Mouse (Mus musculus) inflammation-experienced regulatory T-cells, adult 6 months (primary cell): ENCODE results near the gene A630089N07Rik. TPM values are rescaled to one million over a fixed set of nuclear protein-coding genes. Genes with fewer than 3 reads are reported as not detected.
"Not testable (repeated sequence)": the region's sequence is repeated elsewhere in the genome, so short reads cannot be mapped to it uniquely, and the experiment has no call there.

Source experiments
- ATAC-seq: one replicate; pipeline ENCODE4 v1.8.0; 2017
- polyA plus RNA-seq, 3 experiments: library from polyadenylated mRNA; unstranded; fragments of 100-300 nt; shearing (Covaris generic); gene quantifications; one replicate each; pipeline ENCODE4 v1.2.1; 2017

The A630089N07Rik gene
- 10 to 100 TPM; 13.4 to 18.9 (median 15.8) TPM for polyA plus RNA-seq

- ATAC-seq = peak; percentile 96
Measured at GRCm38 (mm10) chr16:98081889-98082818, at the start of gene A630089N07Rik. Gene A630089N07Rik (minus strand): TSS chr16:98082450.

DNA sequence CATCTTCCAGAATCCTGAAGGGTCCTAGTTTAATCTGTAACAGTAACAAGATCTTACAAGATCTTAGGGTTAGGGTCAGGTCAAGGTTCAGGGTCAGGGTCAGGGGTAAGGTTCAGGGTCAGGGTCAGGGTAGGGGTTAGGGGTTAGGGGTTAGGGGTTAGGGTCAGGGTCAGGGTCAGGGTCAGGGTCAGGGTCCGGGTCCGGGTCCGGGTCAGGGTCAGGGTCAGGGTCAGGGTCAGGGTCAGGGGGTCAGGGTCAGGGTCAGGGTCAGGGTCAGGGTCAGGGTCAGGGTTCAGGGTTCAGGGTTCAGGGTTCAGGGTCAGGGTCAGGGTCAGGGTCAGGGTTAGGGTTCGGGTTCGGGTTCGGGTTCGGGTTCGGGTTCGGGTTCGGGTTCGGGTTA, 24.9 kb upstream of the A630089N07Rik start:
- peak; percentile 41 for ATAC-seq

- ATAC-seq = not testable (repeated sequence)
Measured at GRCm38 (mm10) chr16:98081550-98081888, 731 bp downstream of the A630089N07Rik start.

DNA sequence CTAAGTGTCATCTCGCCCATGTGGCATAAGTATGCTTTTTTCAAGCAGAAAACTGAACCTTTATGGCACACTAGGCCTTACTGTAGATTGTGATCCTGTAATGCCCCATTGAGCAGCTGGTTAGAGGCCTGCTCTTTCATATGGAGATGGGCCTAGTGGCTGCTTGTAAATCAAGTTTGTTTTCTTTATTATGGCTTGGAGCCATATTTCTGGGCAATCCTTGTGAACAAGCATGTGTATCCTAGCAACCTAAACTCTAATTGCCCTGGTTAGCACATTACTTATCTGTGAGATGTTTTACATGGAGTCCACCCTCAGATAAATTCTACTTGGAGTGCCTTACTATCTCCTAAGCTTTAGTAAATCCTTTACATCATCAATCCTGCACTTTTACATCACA, 1.1 kb downstream of the A630089N07Rik start:
- not testable (repeated sequence) for ATAC-seq

DNA sequence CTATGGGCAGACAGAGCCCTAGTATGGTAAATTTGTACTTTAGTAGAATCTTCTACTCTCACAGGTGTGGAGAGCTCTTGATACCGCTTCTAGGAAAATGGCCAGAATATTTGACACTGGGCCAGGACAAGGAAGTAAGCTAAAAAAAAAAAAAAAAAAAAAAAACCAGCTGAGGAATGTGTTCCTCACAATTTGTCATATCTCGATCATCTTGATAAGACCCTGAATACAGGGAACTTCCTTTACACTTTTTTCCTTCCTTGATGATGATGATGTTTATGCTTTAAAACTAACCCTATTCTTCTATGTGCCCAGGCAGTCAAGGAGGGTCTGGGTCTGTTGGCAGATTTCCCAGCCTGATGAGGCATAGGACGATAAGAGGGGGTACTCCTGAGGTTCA, 2.9 kb downstream of the A630089N07Rik start:
- ATAC-seq = not testable (repeated sequence)

DNA sequence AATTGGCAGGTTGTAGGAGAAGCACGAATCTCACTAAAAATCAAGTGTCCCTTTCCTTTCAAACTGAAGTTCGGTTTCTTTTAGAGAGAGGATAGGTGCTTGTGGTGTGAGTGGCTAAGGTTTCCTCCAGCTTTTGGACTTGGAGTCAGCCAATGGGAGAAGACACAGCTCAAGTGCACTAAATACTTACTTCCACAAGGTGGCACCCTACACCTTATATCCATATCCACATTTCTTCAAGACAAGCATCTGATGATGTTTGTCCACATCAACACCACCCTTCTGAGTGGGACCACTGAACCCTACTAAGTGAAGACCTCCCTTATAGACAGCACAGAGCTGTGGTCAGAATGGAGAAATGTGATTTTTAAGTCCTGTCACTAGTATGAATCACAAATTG, 40.6 kb downstream of the A630089N07Rik start:
- peak; percentile 92 for ATAC-seq

DNA sequence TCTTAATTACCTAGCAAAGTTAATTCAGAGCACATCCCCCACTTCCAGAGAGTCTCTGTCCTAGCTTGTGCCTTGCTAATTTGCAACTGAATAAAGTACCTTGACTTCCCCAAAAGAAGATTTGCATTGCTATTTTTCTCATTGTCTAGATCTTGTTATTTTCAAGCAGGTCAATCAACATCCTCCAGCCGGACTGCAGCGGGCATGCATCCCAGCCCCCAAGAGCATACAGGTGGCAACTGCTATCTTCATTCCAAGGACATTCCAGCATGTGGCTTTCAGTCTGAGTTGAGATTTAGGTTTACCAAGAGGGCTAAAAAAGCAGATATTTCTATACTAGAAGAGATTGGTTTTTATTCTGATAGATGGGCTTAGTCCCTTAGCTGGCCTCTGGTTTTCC, 47.3 kb downstream of the A630089N07Rik start:
- not testable (repeated sequence) for ATAC-seq

- ATAC-seq = not testable (repeated sequence)
Measured at GRCm38 (mm10) chr16:98026186-98026585, 56.1 kb downstream of the A630089N07Rik start.

GRCm38 (mm10) chr16:98022657-98023345, 59.4 kb downstream of the A630089N07Rik start:
- ATAC-seq = peak; percentile 52

DNA sequence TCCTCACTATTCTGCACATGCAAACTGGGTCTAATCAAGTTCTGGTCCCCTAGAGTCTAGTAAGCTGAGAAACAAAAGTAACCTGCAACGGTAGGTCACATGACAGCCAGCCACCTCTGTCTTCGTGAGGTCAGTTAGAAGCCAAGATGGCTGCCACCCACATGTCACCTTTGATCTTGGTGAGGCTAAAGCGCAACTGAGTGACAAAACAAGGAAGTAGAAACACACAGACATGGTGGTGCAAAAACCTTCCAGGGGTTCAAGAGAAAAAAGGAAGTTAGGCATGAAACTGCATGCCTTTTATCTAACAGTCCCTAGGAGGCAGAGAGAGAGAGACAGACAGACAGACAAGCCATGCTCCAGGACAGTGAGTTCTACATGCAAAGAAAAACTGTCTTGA, 60.2 kb downstream of the A630089N07Rik start:
- ATAC-seq = no peak

GRCm38 (mm10) chr16:97997383-97997731, 84.9 kb downstream of the A630089N07Rik start:
- not testable (repeated sequence) for ATAC-seq

GRCm38 (mm10) chr16:97996616-97997382, 85.5 kb downstream of the A630089N07Rik start, which contains the start of gene B230307C23Rik:
Gene B230307C23Rik (plus strand): TSS chr16:97997315.
- peak; percentile 97 for ATAC-seq

DNA sequence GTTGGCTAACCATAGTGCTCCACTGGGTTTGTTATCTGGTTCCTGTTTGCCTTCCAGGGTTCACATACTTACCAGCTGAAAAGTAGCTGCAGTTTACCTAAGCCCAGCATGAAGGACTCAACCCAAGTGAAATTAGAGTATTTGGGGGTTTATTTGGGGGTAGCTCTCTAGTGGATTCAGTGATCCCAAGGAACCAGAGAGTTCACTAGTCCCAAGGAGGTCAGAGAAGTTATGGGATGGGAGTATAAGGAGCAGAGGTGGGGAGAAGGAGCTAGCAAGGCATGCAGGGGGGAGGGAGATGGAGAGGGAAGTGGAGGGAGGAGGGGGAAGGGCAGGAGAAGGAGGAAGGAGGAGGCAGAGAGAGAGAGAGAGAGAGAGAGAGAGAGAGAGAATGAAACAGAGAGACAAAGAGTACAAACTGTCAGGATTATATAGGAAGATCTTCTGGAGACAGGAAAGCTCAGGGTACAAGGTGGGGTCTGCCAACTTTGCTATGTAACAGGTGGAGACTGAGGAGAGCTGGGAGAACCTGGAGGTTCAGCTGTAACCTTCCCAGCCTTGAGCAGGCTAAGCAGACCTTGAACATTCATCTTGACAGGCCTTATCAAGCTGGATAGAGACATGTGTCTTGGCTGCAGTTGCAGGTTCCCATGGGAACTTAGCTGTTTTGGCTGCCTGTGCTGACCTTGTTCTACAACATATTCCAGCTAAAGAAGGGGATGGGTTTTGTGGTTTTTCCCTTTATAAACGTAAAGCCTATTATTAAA, 86.2 kb downstream of the A630089N07Rik start:
- no peak for ATAC-seq

GRCm38 (mm10) chr16:97992477-97992876, 89.8 kb downstream of the A630089N07Rik start:
- ATAC-seq = not testable (repeated sequence)

GRCm38 (mm10) chr16:97991517-97991916, 90.7 kb downstream of the A630089N07Rik start:
- no peak for ATAC-seq

- ATAC-seq = no peak
Measured at GRCm38 (mm10) chr16:97984589-97984988, 97.7 kb downstream of the A630089N07Rik start.

- no peak for ATAC-seq
Measured at GRCm38 (mm10) chr16:97981362-97981761, 100.9 kb downstream of the A630089N07Rik start.

DNA sequence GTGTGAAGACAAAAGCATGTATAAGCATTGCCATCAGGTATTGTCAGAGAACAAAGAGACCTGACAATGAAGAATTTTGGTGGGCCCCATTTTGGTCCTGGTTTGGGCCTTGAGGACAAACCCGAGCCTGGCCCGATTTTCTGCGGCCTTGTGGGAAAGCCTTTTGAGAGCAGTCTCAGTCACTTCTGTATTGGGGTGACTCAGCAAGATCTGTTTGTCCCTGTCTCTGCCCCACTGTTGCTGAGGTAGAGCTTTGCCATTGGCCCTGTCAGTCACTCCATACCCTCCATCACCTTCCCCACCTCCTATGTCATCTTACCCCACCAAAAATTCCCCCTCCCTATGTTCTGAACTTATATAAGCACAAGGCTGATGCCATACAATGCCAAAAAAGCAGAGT, 104.5 kb downstream of the A630089N07Rik start:
- ATAC-seq = no peak

- no peak for ATAC-seq
Measured at GRCm38 (mm10) chr16:97977277-97977676, 105.0 kb downstream of the A630089N07Rik start.

- peak; percentile 12 for ATAC-seq
Measured at GRCm38 (mm10) chr16:97963956-97964540, 118.2 kb downstream of the A630089N07Rik start.

- peak; percentile 83 for ATAC-seq
Measured at GRCm38 (mm10) chr16:97962151-97962948, 119.9 kb downstream of the A630089N07Rik start, which contains the start of the genes C2cd2 and Zbtb21. Gene C2cd2 (minus strand): TSS chr16:97962598. Gene Zbtb21 (minus strand): TSS chr16:97962622.
